Comparison of ENCODE assay signal across 16 mouse cellular contexts in the genomic region with DNA sequence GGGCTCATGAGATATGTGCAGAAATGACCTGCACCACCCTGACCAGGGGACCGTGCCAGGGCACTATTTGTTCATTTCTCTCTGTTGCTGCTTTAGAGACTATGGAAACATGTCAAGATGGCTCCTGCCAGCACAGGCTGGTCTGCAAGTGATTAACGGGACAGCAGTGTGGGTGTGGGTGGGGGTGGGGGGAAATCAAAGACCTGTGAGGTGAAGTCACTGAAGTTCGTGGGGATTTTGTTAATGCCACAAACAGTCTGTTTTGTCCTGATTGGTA.
"Had no signal": no experiment of that assay in that cellular context is flagged by ENCODE, and none has a peak within 500 bp of the region (broad histone marks: within the 10 kb centered on the region; RNA-seq: fewer than 3 reads in every experiment).

No protein-coding gene starts in this region.

- H3K36me3 ChIP-seq: limb, embryonic 13.5 days had no signal

- DNase-seq: kidney, postnatal 36 days; layer of hippocampus, postnatal 36 days; liver; liver, postnatal 0 days; midbrain, embryonic 14.5 days; right cerebral cortex, adult 18-20 months; right cerebral cortex, postnatal 14 days; right cerebral cortex, postnatal 4 days; thymus, adult 2 months; thymus, postnatal 14 days; thymus, postnatal 4 days had no signal

- H3K4me3 ChIP-seq: left cerebral cortex, adult 2 months; limb, embryonic 13.5 days had no signal

- H3K27ac ChIP-seq: kidney, postnatal 0 days; left cerebral cortex, adult 2 months; limb, embryonic 13.5 days; liver, embryonic 14.5 days; stomach, postnatal 0 days had no signal
